Mouse (Mus musculus) ES-E14 (cell line): ENCODE results near the gene Leap2.

ENCODE experiments used
- CHD2 ChIP-seq: IDR thresholded peaks from 2 replicates; pipeline ENCODE4 v1.6.1; 2014; ENCODE audit warnings: mild to moderate bottlenecking, low read depth, low read length, inconsistent platforms
- HCFC1 ChIP-seq: IDR thresholded peaks from 2 replicates; pipeline ENCODE4 v1.6.1; 2012; ENCODE audit warnings: low read length, inconsistent platforms, borderline replicate concordance; ENCODE audit not compliant: insufficient read depth
- ZC3H11A ChIP-seq: IDR thresholded peaks from 2 replicates; pipeline ENCODE4 v1.6.1; 2012; ENCODE audit warnings: low read depth, mild to moderate bottlenecking, inconsistent platforms, low read length, borderline replicate concordance
- ZNF384 ChIP-seq: IDR thresholded peaks from 2 replicates; pipeline ENCODE4 v1.6.1; 2012; ENCODE audit warnings: low read depth, low read length, inconsistent platforms

- TF ChIP-seq HCFC1 (no peak), CHD2 (no peak), ZC3H11A (no peak), ZNF384 (no peak)
Observed at GRCm38 (mm10) chr11:53431347-53432056, 8.5 kb upstream of the Leap2 start.
